Mouse (Mus musculus) forebrain, embryonic 14.5 days (tissue): ENCODE results near the gene Gm44503. TPM values are rescaled to one million over a fixed set of nuclear protein-coding genes. Genes with fewer than 3 reads are reported as not detected.

ENCODE experiments used
- ATAC-seq: fragments of 200-750 bp; cut with Nextera tagmentation; 2 replicates; pipeline ENCODE4 v1.8.0; 2017; ENCODE audit warnings: mild to moderate bottlenecking, moderate library complexity
- DNase-seq: peaks from one replicate; pipeline ENCODE4 v3.0.0-alpha.2; 2015; ENCODE audit warnings: low spot score
- H3K27ac ChIP-seq: fragments of 300-500 bp; sonication (generic); 2 replicates; pipeline ENCODE4 v1.5.1; 2014; ENCODE audit warnings: low read depth, mild to moderate bottlenecking, control low read depth, low read length, moderate library complexity
- H3K27me3 ChIP-seq: fragments of 300-500 bp; sonication (generic); replicated peaks from 2 replicates; pipeline ENCODE4 v1.6.1; 2014; ENCODE audit warnings: low read length, control low read depth, mixed read lengths; ENCODE audit not compliant: control insufficient read depth, insufficient read depth
- H3K36me3 ChIP-seq: fragments of 300-500 bp; sonication (generic); 2 replicates; pipeline ENCODE4 v1.6.1; 2014; ENCODE audit warnings: low read length, control low read depth; ENCODE audit not compliant: control insufficient read depth, insufficient read depth
- H3K4me1 ChIP-seq: fragments of 300-500 bp; sonication (generic); 2 replicates; pipeline ENCODE4 v1.6.1; 2014; ENCODE audit warnings: antibody characterized with exemption, low read length, control low read depth; ENCODE audit not compliant: control insufficient read depth, insufficient read depth
- H3K4me2 ChIP-seq: fragments of 300-500 bp; sonication (generic); 2 replicates; pipeline ENCODE4 v1.6.1; 2014; ENCODE audit warnings: mild to moderate bottlenecking, control low read depth, low read length
- H3K4me3 ChIP-seq: fragments of 300-500 bp; sonication (generic); 2 replicates; pipeline ENCODE4 v1.5.1; 2014; ENCODE audit warnings: low read depth, low read length, control low read depth
- H3K9ac ChIP-seq: fragments of 300-500 bp; sonication (generic); 2 replicates; pipeline ENCODE4 v1.6.1; 2014; ENCODE audit warnings: mild to moderate bottlenecking, low read length, control low read depth, moderate library complexity
- H3K9me3 ChIP-seq: fragments of 300-500 bp; sonication (generic); replicated peaks from 2 replicates; pipeline ENCODE4 v1.6.1; 2016; ENCODE audit warnings: low read length, control low read depth, mixed read lengths; ENCODE audit not compliant: control insufficient read depth
- WGBS: fragments of 180-500 bp; shearing (Covaris S2); extraction: QIAGEN DNeasy Blood & Tissue Kit; methylation state at CpG from one replicate; pipeline ENCODE4 v1.1.7; 2014; 5-methylcytosine and 5-hydroxymethylcytosine counted together
- polyA plus RNA-seq: library from polyadenylated mRNA; unstranded; fragments of >200 nt; fragmentation: Nextera tagmentation; extraction: Ambion mirVana; gene quantifications from 2 replicates; pipeline ENCODE4 v1.2.1, GENCODE M21; 2014

Gene Gm44503
- polyA plus RNA-seq, 1 experiment from 2014 or later = not detected

GRCm38 (mm10) chr9:72935309-72935708 lies 23.3 kb upstream of the Gm44503 start:
- no peak overlapping the region for H3K27ac ChIP-seq
- DNase-seq (no peak), ATAC-seq (no peak)
- H3K4me3 ChIP-seq = no peak overlapping the region
- 88% methylated on average over 4 of the region's 4 CpGs for WGBS
- H3K27me3 ChIP-seq = no peaks in the 10 kb centered on the region
- no peaks in the 10 kb centered on the region for H3K36me3 ChIP-seq
- no peaks in the 10 kb centered on the region for H3K4me1 ChIP-seq
- no peak overlapping the region for H3K4me2 ChIP-seq
- H3K9me3 ChIP-seq = no peaks in the 10 kb centered on the region
- H3K9ac ChIP-seq = no peak overlapping the region

- DNase-seq (no peak), ATAC-seq (no peak)
- no peak overlapping the region for H3K4me3 ChIP-seq
- H3K4me2 ChIP-seq = no peak overlapping the region
- H3K36me3 ChIP-seq = no peaks in the 10 kb centered on the region
- 74% methylated on average over 2 of the region's 2 CpGs for WGBS
- no peak overlapping the region for H3K27ac ChIP-seq
- H3K4me1 ChIP-seq = no peaks in the 10 kb centered on the region
- no peaks in the 10 kb centered on the region for H3K9me3 ChIP-seq
- no peak overlapping the region for H3K9ac ChIP-seq
- no peaks in the 10 kb centered on the region for H3K27me3 ChIP-seq
These were observed 22.4 kb upstream of the Gm44503 start for GRCm38 (mm10) chr9:72936301-72936700.

DNA sequence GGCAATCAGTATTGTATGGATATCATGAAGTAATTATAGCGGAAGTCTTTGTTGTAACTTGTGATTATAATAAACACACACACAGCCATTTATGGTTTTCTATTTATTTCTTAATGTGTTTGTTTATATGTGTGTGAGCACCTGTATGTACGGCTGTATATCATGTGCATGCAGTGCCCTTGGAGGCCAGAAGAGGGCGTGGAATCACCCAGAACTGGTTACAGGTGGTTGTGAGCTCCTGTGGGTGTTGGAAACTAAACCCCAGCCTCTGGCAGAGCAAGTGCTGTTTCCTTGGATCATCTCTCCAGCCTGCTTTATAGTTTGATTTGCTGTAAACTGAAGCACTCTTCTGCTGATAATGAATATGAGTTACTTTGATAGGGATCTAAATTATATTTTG lies 15.2 kb upstream of the Gm44503 start:
- Histone ChIP-seq H3K4me1 (no peaks in the 10 kb centered on the region), H3K9ac (no peak overlapping the region), H3K27me3 (no peaks in the 10 kb centered on the region), H3K27ac (no peak overlapping the region), H3K4me2 (no peak overlapping the region), H3K36me3 (peaks cover 24% of the 10 kb centered on the region), H3K9me3 (peaks cover 5% of the 10 kb centered on the region; the same call in 1 of the 2 replicates), H3K4me3 (no peak overlapping the region)
- DNase-seq = no peak
- 60% methylated on average over 3 of the region's 3 CpGs for WGBS
- no peak for ATAC-seq

GRCm38 (mm10) chr9:72944286-72944685 lies 14.4 kb upstream of the Gm44503 start:
- DNase-seq (no peak), ATAC-seq (no peak)
- Histone ChIP-seq H3K36me3 (peaks cover 24% of the 10 kb centered on the region), H3K9me3 (peaks cover 5% of the 10 kb centered on the region; the same call in 1 of the 2 replicates), H3K4me2 (no peak overlapping the region), H3K4me1 (no peaks in the 10 kb centered on the region), H3K4me3 (no peak overlapping the region), H3K27ac (no peak overlapping the region), H3K27me3 (no peaks in the 10 kb centered on the region), H3K9ac (no peak overlapping the region)
- 92% methylated on average over 13 of the region's 13 CpGs for WGBS

DNA sequence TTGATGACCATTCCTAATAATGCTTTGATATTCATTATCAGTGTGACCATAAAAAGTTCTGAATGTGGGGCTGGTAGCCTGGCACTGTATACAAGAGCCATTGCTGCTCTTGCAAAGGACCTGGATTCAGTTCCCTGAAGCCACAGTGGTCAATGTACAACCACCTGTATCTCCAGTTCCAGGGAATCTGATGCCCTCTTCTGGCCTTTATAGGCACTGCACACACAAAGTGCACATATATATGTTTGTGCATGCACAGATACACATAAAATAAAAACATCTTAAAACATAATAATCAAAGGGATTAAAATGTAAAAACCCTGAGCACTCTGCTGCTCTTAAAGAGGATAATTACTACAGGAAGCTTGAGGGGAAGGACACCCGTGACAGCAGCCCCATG lies 11.6 kb upstream of the Gm44503 start:
- no peak overlapping the region for H3K9ac ChIP-seq
- H3K36me3 ChIP-seq = peaks cover 24% of the 10 kb centered on the region
- no peak overlapping the region for H3K4me2 ChIP-seq
- ATAC-seq (no peak), DNase-seq (no peak)
- 100% methylated on average over 1 of the region's 1 CpGs for WGBS
- no peak overlapping the region for H3K4me3 ChIP-seq
- no peaks in the 10 kb centered on the region for H3K27me3 ChIP-seq
- no peaks in the 10 kb centered on the region for H3K4me1 ChIP-seq
- peaks cover 5% of the 10 kb centered on the region; the same call in 1 of the 2 replicates for H3K9me3 ChIP-seq
- H3K27ac ChIP-seq = no peak overlapping the region

DNA sequence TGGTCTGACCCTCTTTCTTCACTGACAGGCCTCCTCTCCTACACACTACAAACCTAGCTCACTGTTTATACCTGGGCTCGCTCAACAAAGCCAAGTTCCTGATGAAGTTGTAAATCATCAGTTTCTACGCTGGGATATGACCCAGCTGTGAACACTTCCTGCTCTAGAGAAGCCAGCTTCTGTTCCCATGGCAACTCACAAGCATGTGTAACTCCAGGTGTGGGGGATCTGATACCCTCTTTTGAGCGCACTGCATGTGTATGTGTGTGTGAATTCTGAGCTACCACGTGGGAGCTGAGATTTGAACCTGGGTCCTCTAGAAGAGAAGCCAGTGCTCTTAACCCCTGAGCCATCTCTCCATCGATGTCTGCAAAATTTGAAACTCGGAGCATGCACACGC lies 9.1 kb upstream of the Gm44503 start:
- no peaks in the 10 kb centered on the region for H3K27me3 ChIP-seq
- DNase-seq = no peak
- no peak for ATAC-seq
- H3K36me3 ChIP-seq = peaks cover 23% of the 10 kb centered on the region
- H3K4me1 ChIP-seq = no peaks in the 10 kb centered on the region
- H3K4me3 ChIP-seq = no peak overlapping the region
- H3K4me2 ChIP-seq = no peak overlapping the region
- H3K9me3 ChIP-seq = peaks cover 5% of the 10 kb centered on the region; the same call in 1 of the 2 replicates
- H3K9ac ChIP-seq = no peak overlapping the region
- 80% methylated on average over 7 of the region's 7 CpGs for WGBS
- H3K27ac ChIP-seq = no peak overlapping the region

GRCm38 (mm10) chr9:72954746-72955145 lies 3.9 kb upstream of the Gm44503 start:
- peak; percentile 23 for DNase-seq
- no peak overlapping the region for H3K9ac ChIP-seq
- no peaks in the 10 kb centered on the region for H3K36me3 ChIP-seq
- no peak overlapping the region for H3K4me3 ChIP-seq
- no peak overlapping the region for H3K27ac ChIP-seq
- no peaks in the 10 kb centered on the region for H3K9me3 ChIP-seq
- no peak overlapping the region for H3K4me2 ChIP-seq
- WGBS = 59% methylated on average over 2 of the region's 2 CpGs
- H3K4me1 ChIP-seq = peaks cover 5% of the 10 kb centered on the region; the same call in 1 of the 2 replicates
- ATAC-seq = no peak
- H3K27me3 ChIP-seq = no peaks in the 10 kb centered on the region

- H3K9ac ChIP-seq = no peak overlapping the region
- DNase-seq (peak; percentile 65), ATAC-seq (peak; percentile 51; the same call in 1 of the 2 replicates)
- peaks cover 5% of the 10 kb centered on the region; the same call in 1 of the 2 replicates for H3K4me1 ChIP-seq
- no peak overlapping the region for H3K4me2 ChIP-seq
- no peaks in the 10 kb centered on the region for H3K27me3 ChIP-seq
- H3K36me3 ChIP-seq = no peaks in the 10 kb centered on the region
- 25% methylated on average over 1 of the region's 1 CpGs for WGBS
- H3K4me3 ChIP-seq = no peak overlapping the region
- H3K27ac ChIP-seq = no peak overlapping the region
- no peaks in the 10 kb centered on the region for H3K9me3 ChIP-seq
These were observed 3.1 kb upstream of the Gm44503 start for GRCm38 (mm10) chr9:72955546-72955945.

- Histone ChIP-seq H3K4me1 (peaks cover 5% of the 10 kb centered on the region; the same call in 1 of the 2 replicates), H3K27me3 (no peaks in the 10 kb centered on the region), H3K9me3 (no peaks in the 10 kb centered on the region), H3K27ac (no peak overlapping the region), H3K9ac (no peak overlapping the region), H3K4me2 (no peak overlapping the region), H3K36me3 (no peaks in the 10 kb centered on the region), H3K4me3 (no peak overlapping the region)
- 80% methylated on average over 8 of the region's 8 CpGs for WGBS
- DNase-seq (no peak), ATAC-seq (no peak)
These were observed 2.7 kb downstream of the Gm44503 start for GRCm38 (mm10) chr9:72961346-72961745.
